Mouse (Mus musculus): ENCODE data around the gene Tmem25.
A peak's percentile ranks its signal among the peaks of the same experiment; 100 is the strongest.

- TF ChIP-seq EP300 (IDR thresholded peaks at IDR 0.05; ENCODE audit: low read depth in 1 of 2, low read length in 2 of 2) (peak in 1 of 2 experiments; percentile 62; a peak in 3 of 4 replicates), USF1 (IDR thresholded peaks at IDR 0.05; ENCODE audit: low read depth, low read length) (0 out of 2 replicates have a peak, but pooled peaks have one; percentile 26), POLR2A (IDR thresholded peaks at IDR 0.05; ENCODE audit: control insufficient read depth in 1 of 2, insufficient read depth in 1 of 2, low read depth in 1 of 2, low read length in 2 of 2, poor library complexity in 1 of 2) (no peak; a peak in 1 of 4 replicates), SIN3A (IDR thresholded peaks at IDR 0.05; ENCODE audit: low read length) (peak; percentile 94), SMC3 (IDR thresholded peaks at IDR 0.05; ENCODE audit: low read depth, low read length) (peak; percentile 38), MAFK (IDR thresholded peaks at IDR 0.05; ENCODE audit: borderline replicate concordance, low read depth, low read length) (no peak; the same call in 1 of the 2 replicates), ZMIZ1 (IDR thresholded peaks at IDR 0.05; ENCODE audit: low read depth, low read length) (no peak), MAX (IDR thresholded peaks at IDR 0.05; ENCODE audit: low read length) (peak; percentile 74)
Measured at GRCm38 (mm10) chr9:44772750-44773651, 26.1 kb downstream of the Tmem25 start.

Data from MEL (cell line).